Mouse (Mus musculus) erythroblast, embryonic 14.5 days (primary cell): Measurements from ENCODE around the gene Fzd7.

Source experiments
- GATA1 ChIP-seq: IDR thresholded peaks from 2 replicates; pipeline ENCODE4 v1.6.1; 2012; ENCODE audit warnings: low read length, inconsistent platforms, mixed read lengths
- TAL1 ChIP-seq: IDR thresholded peaks from 3 replicates; pipeline ENCODE4 v1.6.1; 2012; ENCODE audit warnings: low read length, inconsistent platforms, mixed read lengths

DNA sequence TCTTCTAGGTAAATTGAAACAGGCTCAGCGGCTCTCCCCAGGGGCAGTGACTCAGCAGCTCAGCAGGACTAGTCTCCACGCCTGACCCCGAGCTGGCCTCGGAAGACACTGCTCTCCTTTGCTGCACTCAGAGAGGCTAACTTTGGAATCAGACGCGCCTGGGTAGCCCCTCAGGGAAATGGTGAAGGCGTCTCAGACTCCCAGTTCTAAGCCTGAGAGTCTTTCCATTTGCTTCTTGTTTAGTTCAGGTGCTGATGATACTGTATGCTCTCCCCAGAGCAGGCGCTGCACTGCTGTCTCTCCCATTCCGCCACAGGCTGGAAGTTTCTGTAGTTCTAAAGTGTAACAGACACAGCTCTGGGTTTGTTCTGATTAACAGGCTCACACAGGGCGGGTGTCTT is 5.4 kb downstream of the Fzd7 start:
- no peak for TF ChIP-seq GATA1
- no peak for TF ChIP-seq TAL1
